Mouse (Mus musculus): ENCODE results near the gene Aurka. TPM values are rescaled to one million over a fixed set of nuclear protein-coding genes. Genes with fewer than 3 reads are reported as not detected.

Aurka gene
- polyA plus RNA-seq, 1 experiment = 153 TPM

DNA sequence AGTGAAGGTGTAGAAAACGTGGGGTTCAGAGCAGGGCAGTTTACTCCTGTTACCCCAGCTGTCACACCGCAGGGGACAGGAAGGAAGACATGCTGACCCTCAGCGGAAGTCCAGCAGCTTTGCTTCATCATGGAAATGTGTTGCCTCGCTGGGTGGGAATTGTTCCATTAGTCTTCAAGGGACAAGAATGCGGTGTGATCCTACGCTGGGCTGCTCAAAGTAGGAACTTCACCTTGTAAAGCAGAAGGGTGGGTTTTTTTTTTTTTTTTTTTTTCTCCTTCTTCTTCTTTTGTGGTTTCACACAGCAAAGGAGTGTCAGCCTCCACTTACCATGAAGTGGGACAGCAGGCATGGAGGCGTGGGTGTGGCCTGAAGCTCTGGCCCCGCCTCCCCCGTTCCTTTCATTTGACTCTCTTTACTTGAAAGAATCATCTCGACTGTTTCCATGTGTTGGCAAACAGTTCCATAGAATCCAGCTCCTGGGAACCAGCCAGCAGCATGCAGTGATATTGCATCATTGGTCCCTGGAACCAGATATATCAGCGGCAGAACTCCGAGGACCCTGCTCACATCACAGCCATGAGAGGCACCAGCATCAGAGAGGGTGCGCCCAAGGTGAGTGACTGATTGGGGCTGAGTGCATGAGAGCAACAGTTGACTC lies 23.2 kb upstream of the Aurka start, which contains the start of gene Cass4:
Gene Cass4 (plus strand): TSS at position 404 of the 661 bp plus-strand sequence.
- H3K36me3 ChIP-seq (ENCODE audit: control insufficient read depth, insufficient read depth, low read length, poor library complexity, severe bottlenecking) = no peaks in the 10 kb centered on the region
- peak within 1 kb of the TSS; percentile 34 for H3K4me3 ChIP-seq (ENCODE audit: low read depth, low read length)
- no peaks in the 10 kb centered on the region for H3K27me3 ChIP-seq (ENCODE audit: control insufficient read depth, insufficient read depth, low read length, poor library complexity, severe bottlenecking)
- no peak within 1 kb of the TSS for H3K27ac ChIP-seq (ENCODE audit: insufficient read depth, low read length)
- no peak within 1 kb of the TSS for H3K9ac ChIP-seq (ENCODE audit: low read depth, poor library complexity, severe bottlenecking)
- TF ChIP-seq EP300 (IDR thresholded peaks at IDR 0.05; ENCODE audit: insufficient read depth, low read depth, low read length) (peak; percentile 60; the same call in 1 of the 2 replicates), CTCF (IDR thresholded peaks at IDR 0.05; ENCODE audit: low read depth, low read length) (no peak), POLR2A (IDR thresholded peaks at IDR 0.05; ENCODE audit: insufficient read depth, low read length) (no peak)
- peaks cover 1% of the 10 kb centered on the region for H3K4me1 ChIP-seq (ENCODE audit: control insufficient read depth, insufficient read depth, low read length)
- no peaks in the 10 kb centered on the region for H3K9me3 ChIP-seq (replicated peaks; ENCODE audit: control insufficient read depth, insufficient read depth, low read length, poor library complexity, severe bottlenecking)

DNA sequence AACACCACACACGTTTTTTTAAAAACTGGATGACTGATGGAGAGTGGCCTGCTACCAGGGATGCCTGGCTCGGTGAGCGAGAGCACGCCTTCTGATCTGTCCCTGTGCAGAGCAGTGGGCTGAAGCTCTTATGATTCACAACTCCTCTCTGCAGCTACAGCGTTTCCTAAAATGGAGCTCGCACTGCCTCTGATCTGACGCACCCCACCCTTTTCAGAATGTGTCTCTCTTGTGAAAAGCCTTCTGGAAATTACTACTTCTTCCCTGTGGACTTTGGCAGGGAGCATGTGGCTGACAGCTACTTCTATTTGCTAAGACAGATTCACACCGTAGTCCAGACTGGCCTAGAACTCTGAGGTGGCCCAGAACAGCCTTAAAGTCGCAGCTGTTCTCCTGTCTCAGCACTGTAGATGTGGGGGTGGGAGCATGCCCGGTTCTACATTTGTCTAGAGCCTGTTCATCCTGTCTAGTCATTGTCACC lies 21.7 kb upstream of the Aurka start:
- TF ChIP-seq EP300 (IDR thresholded peaks at IDR 0.05; ENCODE audit: insufficient read depth, low read depth, low read length) (no peak), POLR2A (IDR thresholded peaks at IDR 0.05; ENCODE audit: insufficient read depth, low read length) (no peak), CTCF (IDR thresholded peaks at IDR 0.05; ENCODE audit: low read depth, low read length) (no peak)
- no peaks in the 10 kb centered on the region for H3K9me3 ChIP-seq (replicated peaks; ENCODE audit: control insufficient read depth, insufficient read depth, low read length, poor library complexity, severe bottlenecking)
- no peaks in the 10 kb centered on the region for H3K27me3 ChIP-seq (ENCODE audit: control insufficient read depth, insufficient read depth, low read length, poor library complexity, severe bottlenecking)
- no peak overlapping the region for H3K9ac ChIP-seq (ENCODE audit: low read depth, poor library complexity, severe bottlenecking)
- H3K4me1 ChIP-seq (ENCODE audit: control insufficient read depth, insufficient read depth, low read length) = peaks cover 1% of the 10 kb centered on the region
- no peaks in the 10 kb centered on the region for H3K36me3 ChIP-seq (ENCODE audit: control insufficient read depth, insufficient read depth, low read length, poor library complexity, severe bottlenecking)
- H3K4me3 ChIP-seq (ENCODE audit: low read depth, low read length) = no peak overlapping the region
- H3K27ac ChIP-seq (ENCODE audit: insufficient read depth, low read length) = no peak overlapping the region

DNA sequence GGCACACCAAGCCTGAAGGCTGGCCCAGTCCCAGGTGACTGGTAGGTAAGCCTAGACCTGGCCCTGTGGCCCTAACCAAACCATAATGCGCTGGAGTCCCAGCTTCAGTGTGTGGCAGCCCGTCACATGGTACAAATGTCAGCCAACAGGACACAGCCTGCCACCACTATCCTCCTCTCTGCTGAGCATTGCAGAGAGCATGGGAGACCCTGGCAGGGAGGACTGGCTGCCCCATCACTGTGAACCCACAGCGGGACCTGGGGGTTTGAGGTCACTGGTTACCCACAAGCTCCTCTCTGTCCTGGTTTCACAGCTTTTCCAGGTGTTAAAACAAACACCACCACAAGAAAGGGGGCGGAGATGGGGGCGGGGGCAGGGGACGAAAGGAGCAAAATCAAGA lies 20.0 kb upstream of the Aurka start:
- H3K36me3 ChIP-seq (ENCODE audit: control insufficient read depth, insufficient read depth, low read length, poor library complexity, severe bottlenecking) = no peaks in the 10 kb centered on the region
- no peak for TF ChIP-seq POLR2A (IDR thresholded peaks at IDR 0.05; ENCODE audit: insufficient read depth, low read length)
- no peak for TF ChIP-seq CTCF (IDR thresholded peaks at IDR 0.05; ENCODE audit: low read depth, low read length)
- TF ChIP-seq EP300 (IDR thresholded peaks at IDR 0.05; ENCODE audit: insufficient read depth, low read depth, low read length) = no peak
- H3K27ac ChIP-seq (ENCODE audit: insufficient read depth, low read length) = no peak overlapping the region

GRCm38 (mm10) chr2:172384715-172385114 lies 14.4 kb upstream of the Aurka start:
- H3K9ac ChIP-seq (ENCODE audit: low read depth, poor library complexity, severe bottlenecking) = no peak overlapping the region
- no peaks in the 10 kb centered on the region for H3K27me3 ChIP-seq (ENCODE audit: control insufficient read depth, insufficient read depth, low read length, poor library complexity, severe bottlenecking)
- TF ChIP-seq POLR2A (IDR thresholded peaks at IDR 0.05; ENCODE audit: insufficient read depth, low read length) (no peak), EP300 (IDR thresholded peaks at IDR 0.05; ENCODE audit: insufficient read depth, low read depth, low read length) (no peak), CTCF (IDR thresholded peaks at IDR 0.05; ENCODE audit: low read depth, low read length) (no peak)
- H3K9me3 ChIP-seq (replicated peaks; ENCODE audit: control insufficient read depth, insufficient read depth, low read length, poor library complexity, severe bottlenecking) = no peaks in the 10 kb centered on the region
- no peaks in the 10 kb centered on the region for H3K4me1 ChIP-seq (ENCODE audit: control insufficient read depth, insufficient read depth, low read length)
- H3K27ac ChIP-seq (ENCODE audit: insufficient read depth, low read length) = no peak overlapping the region
- H3K36me3 ChIP-seq (ENCODE audit: control insufficient read depth, insufficient read depth, low read length, poor library complexity, severe bottlenecking) = peaks cover 13% of the 10 kb centered on the region
- no peak overlapping the region for H3K4me3 ChIP-seq (ENCODE audit: low read depth, low read length)

More for the DNA sequence above, 20.0 kb upstream of the Aurka start:
- Histone ChIP-seq H3K9me3 (replicated peaks; ENCODE audit: control insufficient read depth, insufficient read depth, low read length, poor library complexity, severe bottlenecking) (no peaks in the 10 kb centered on the region), H3K27me3 (ENCODE audit: control insufficient read depth, insufficient read depth, low read length, poor library complexity, severe bottlenecking) (no peaks in the 10 kb centered on the region), H3K4me1 (ENCODE audit: control insufficient read depth, insufficient read depth, low read length) (no peaks in the 10 kb centered on the region), H3K9ac (ENCODE audit: low read depth, poor library complexity, severe bottlenecking) (no peak overlapping the region), H3K4me3 (ENCODE audit: low read depth, low read length) (no peak overlapping the region)

DNA sequence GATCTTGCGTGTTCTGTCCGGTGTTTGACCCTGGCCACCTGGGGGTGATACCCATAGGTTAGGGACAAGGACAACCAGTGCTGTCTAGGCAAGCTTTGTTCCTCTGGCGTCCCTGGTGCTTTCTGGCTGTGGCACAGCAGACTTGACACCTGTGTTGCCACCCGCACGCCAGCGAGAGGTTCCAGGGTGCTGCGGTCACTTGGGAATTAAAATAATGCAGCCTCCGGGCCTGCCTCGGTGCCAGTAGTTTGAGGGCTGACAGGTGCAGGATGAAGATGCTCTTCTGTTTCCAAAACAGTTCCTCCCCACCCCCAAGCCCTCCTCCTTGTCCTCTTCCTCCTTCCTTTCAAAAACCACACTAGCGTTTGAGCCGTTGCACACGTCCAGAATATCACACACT lies 11.6 kb upstream of the Aurka start:
- no peak overlapping the region for H3K27ac ChIP-seq (ENCODE audit: insufficient read depth, low read length)
- peaks cover 4% of the 10 kb centered on the region for H3K4me1 ChIP-seq (ENCODE audit: control insufficient read depth, insufficient read depth, low read length)
- H3K4me3 ChIP-seq (ENCODE audit: low read depth, low read length) = no peak overlapping the region
- TF ChIP-seq POLR2A (IDR thresholded peaks at IDR 0.05; ENCODE audit: insufficient read depth, low read length) = no peak
- no peak for TF ChIP-seq CTCF (IDR thresholded peaks at IDR 0.05; ENCODE audit: low read depth, low read length)
- no peak for TF ChIP-seq EP300 (IDR thresholded peaks at IDR 0.05; ENCODE audit: insufficient read depth, low read depth, low read length)
- no peaks in the 10 kb centered on the region for H3K27me3 ChIP-seq (ENCODE audit: control insufficient read depth, insufficient read depth, low read length, poor library complexity, severe bottlenecking)
- H3K36me3 ChIP-seq (ENCODE audit: control insufficient read depth, insufficient read depth, low read length, poor library complexity, severe bottlenecking) = peaks cover 37% of the 10 kb centered on the region
- no peaks in the 10 kb centered on the region for H3K9me3 ChIP-seq (replicated peaks; ENCODE audit: control insufficient read depth, insufficient read depth, low read length, poor library complexity, severe bottlenecking)
- H3K9ac ChIP-seq (ENCODE audit: low read depth, poor library complexity, severe bottlenecking) = no peak overlapping the region

GRCm38 (mm10) chr2:172381341-172381740 lies 11.0 kb upstream of the Aurka start:
- TF ChIP-seq CTCF (IDR thresholded peaks at IDR 0.05; ENCODE audit: low read depth, low read length) = no peak
- TF ChIP-seq POLR2A (IDR thresholded peaks at IDR 0.05; ENCODE audit: insufficient read depth, low read length) = no peak
- no peak for TF ChIP-seq EP300 (IDR thresholded peaks at IDR 0.05; ENCODE audit: insufficient read depth, low read depth, low read length)
- Histone ChIP-seq H3K4me3 (ENCODE audit: low read depth, low read length) (no peak overlapping the region), H3K9me3 (replicated peaks; ENCODE audit: control insufficient read depth, insufficient read depth, low read length, poor library complexity, severe bottlenecking) (no peaks in the 10 kb centered on the region), H3K4me1 (ENCODE audit: control insufficient read depth, insufficient read depth, low read length) (peaks cover 4% of the 10 kb centered on the region), H3K36me3 (ENCODE audit: control insufficient read depth, insufficient read depth, low read length, poor library complexity, severe bottlenecking) (peaks cover 42% of the 10 kb centered on the region), H3K9ac (ENCODE audit: low read depth, poor library complexity, severe bottlenecking) (no peak overlapping the region), H3K27ac (ENCODE audit: insufficient read depth, low read length) (no peak overlapping the region), H3K27me3 (ENCODE audit: control insufficient read depth, insufficient read depth, low read length, poor library complexity, severe bottlenecking) (no peaks in the 10 kb centered on the region)
